Mouse (Mus musculus): Measurements from ENCODE around the gene A730015C16Rik. TPM values are rescaled to one million over a fixed set of nuclear protein-coding genes. Genes with fewer than 3 reads are reported as not detected.

Gene A730015C16Rik
- polyA plus RNA-seq, 1 experiment: 0.21 TPM

- H3K4me3 ChIP-seq (replicated peaks; ENCODE audit: extremely low read depth, low read depth, low read length): peak within 1 kb of the TSS; percentile 91
- TF ChIP-seq POLR2A (IDR thresholded peaks at IDR 0.05; ENCODE audit: borderline replicate concordance, extremely low read depth, low read depth, low read length): peak; percentile 60; the same call in 1 of the 2 replicates
- no peak for TF ChIP-seq CTCF (IDR thresholded peaks at IDR 0.05; ENCODE audit: insufficient read depth, low read length)
- DNase-seq: peak; percentile 76
- under 1% methylated on average over 77 of the region's 77 CpGs for WGBS
- H3K4me1 ChIP-seq (ENCODE audit: control insufficient read depth, insufficient read depth, low read length): peaks cover 8% of the 10 kb centered on the region
Observed at GRCm38 (mm10) chr4:108847715-108848504, 509 bp downstream of the A730015C16Rik start, which contains the start of gene Kti12. Kti12 (plus strand) TSS chr4:108847785.

- no peak overlapping the region for H3K4me3 ChIP-seq (replicated peaks; ENCODE audit: extremely low read depth, low read depth, low read length)
- WGBS: 46% methylated on average over 5 of the region's 5 CpGs
- no peak for TF ChIP-seq POLR2A (IDR thresholded peaks at IDR 0.05; ENCODE audit: borderline replicate concordance, extremely low read depth, low read depth, low read length)
- TF ChIP-seq CTCF (IDR thresholded peaks at IDR 0.05; ENCODE audit: insufficient read depth, low read length): no peak
- DNase-seq: no peak
- peaks cover 8% of the 10 kb centered on the region for H3K4me1 ChIP-seq (ENCODE audit: control insufficient read depth, insufficient read depth, low read length)
Observed at GRCm38 (mm10) chr4:108845824-108846569, 2.4 kb downstream of the A730015C16Rik start.

- Histone ChIP-seq H3K4me3 (replicated peaks; ENCODE audit: extremely low read depth, low read depth, low read length) (no peak overlapping the region), H3K4me1 (ENCODE audit: control insufficient read depth, insufficient read depth, low read length) (0 out of 2 replicates have a peak, but pooled peaks cover 2% of the 10 kb centered on the region)
- no peak for TF ChIP-seq POLR2A (IDR thresholded peaks at IDR 0.05; ENCODE audit: borderline replicate concordance, extremely low read depth, low read depth, low read length)
- TF ChIP-seq CTCF (IDR thresholded peaks at IDR 0.05; ENCODE audit: insufficient read depth, low read length): no peak
- no peak for DNase-seq
Observed at GRCm38 (mm10) chr4:108843336-108843735, 5.1 kb downstream of the A730015C16Rik start.

GRCm38 (mm10) chr4:108841920-108842578 is 6.4 kb downstream of the A730015C16Rik start:
- WGBS: 61% methylated on average over 7 of the region's 7 CpGs
- Histone ChIP-seq H3K4me3 (replicated peaks; ENCODE audit: extremely low read depth, low read depth, low read length) (no peak overlapping the region), H3K4me1 (ENCODE audit: control insufficient read depth, insufficient read depth, low read length) (0 out of 2 replicates have a peak, but pooled peaks cover 3% of the 10 kb centered on the region)
- no peak for DNase-seq
- TF ChIP-seq CTCF (IDR thresholded peaks at IDR 0.05; ENCODE audit: insufficient read depth, low read length): no peak
- no peak for TF ChIP-seq POLR2A (IDR thresholded peaks at IDR 0.05; ENCODE audit: borderline replicate concordance, extremely low read depth, low read depth, low read length)

- DNase-seq: no peak
- no peak for TF ChIP-seq CTCF (IDR thresholded peaks at IDR 0.05; ENCODE audit: insufficient read depth, low read length)
- TF ChIP-seq POLR2A (IDR thresholded peaks at IDR 0.05; ENCODE audit: borderline replicate concordance, extremely low read depth, low read depth, low read length): no peak
- Histone ChIP-seq H3K4me1 (ENCODE audit: control insufficient read depth, insufficient read depth, low read length) (peaks cover 7% of the 10 kb centered on the region; the same call in 1 of the 2 replicates), H3K4me3 (replicated peaks; ENCODE audit: extremely low read depth, low read depth, low read length) (no peak overlapping the region)
- WGBS: 35% methylated on average over 4 of the region's 4 CpGs
Observed at GRCm38 (mm10) chr4:108838031-108838430, 10.4 kb downstream of the A730015C16Rik start.

GRCm38 (mm10) chr4:108835496-108835895 is 12.9 kb downstream of the A730015C16Rik start:
- WGBS: 39% methylated on average over 3 of the region's 3 CpGs
- DNase-seq: no peak
- TF ChIP-seq POLR2A (IDR thresholded peaks at IDR 0.05; ENCODE audit: borderline replicate concordance, extremely low read depth, low read depth, low read length) (no peak), CTCF (IDR thresholded peaks at IDR 0.05; ENCODE audit: insufficient read depth, low read length) (no peak)
- Histone ChIP-seq H3K4me3 (replicated peaks; ENCODE audit: extremely low read depth, low read depth, low read length) (peak overlapping the region; percentile 97), H3K4me1 (ENCODE audit: control insufficient read depth, insufficient read depth, low read length) (peaks cover 7% of the 10 kb centered on the region; the same call in 1 of the 2 replicates)

- H3K4me1 ChIP-seq (ENCODE audit: control insufficient read depth, insufficient read depth, low read length): peaks cover 10% of the 10 kb centered on the region; the same call in 1 of the 2 replicates
- H3K4me3 ChIP-seq (replicated peaks; ENCODE audit: extremely low read depth, low read depth, low read length): peak overlapping the region; percentile 97
- WGBS: under 1% methylated on average over 15 of the region's 15 CpGs
- DNase-seq: no peak
- TF ChIP-seq POLR2A (IDR thresholded peaks at IDR 0.05; ENCODE audit: borderline replicate concordance, extremely low read depth, low read depth, low read length) (no peak), CTCF (IDR thresholded peaks at IDR 0.05; ENCODE audit: insufficient read depth, low read length) (no peak)
Observed at GRCm38 (mm10) chr4:108834971-108835311, 13.5 kb downstream of the A730015C16Rik start.

- TF ChIP-seq CTCF (IDR thresholded peaks at IDR 0.05; ENCODE audit: insufficient read depth, low read length): no peak
- TF ChIP-seq POLR2A (IDR thresholded peaks at IDR 0.05; ENCODE audit: borderline replicate concordance, extremely low read depth, low read depth, low read length): peak; percentile 72; the same call in 1 of the 2 replicates
- DNase-seq: peak; percentile 83
- Histone ChIP-seq H3K4me3 (replicated peaks; ENCODE audit: extremely low read depth, low read depth, low read length) (peak within 1 kb of the TSS; percentile 97), H3K4me1 (ENCODE audit: control insufficient read depth, insufficient read depth, low read length) (peaks cover 10% of the 10 kb centered on the region; the same call in 1 of the 2 replicates)
- under 1% methylated on average over 34 of the region's 34 CpGs for WGBS
Observed at GRCm38 (mm10) chr4:108834115-108834970, 14.1 kb downstream of the A730015C16Rik start, which contains the start of gene Txndc12. Txndc12 (plus strand) TSS chr4:108834601.

Measured in lung, adult 2 months (tissue).